Mouse (Mus musculus) monocyte, adult 5-6 weeks (primary cell): ENCODE measurements around the gene Abr. TPM values are rescaled to one million over a fixed set of nuclear protein-coding genes. Genes with fewer than 3 reads are reported as not detected.

Experiments used
- ATAC-seq: fragments of 153-309, 156-312 bp; replicated peaks from 2 replicates; pipeline ENCODE4 v1.8.0; 2017; ENCODE audit warnings: mild to moderate bottlenecking; ENCODE audit not compliant: low TSS enrichment, insufficient number of reproducible peaks, severe bottlenecking, poor library complexity, low FRiP score
- total RNA-seq: library from RNA; stranded (forward); fragments of 200-1000, 200-491, 200-594 nt; gene quantifications from 3 replicates; pipeline ENCODE4 v1.2.3, GENCODE M21; 2017

Abr gene
- total RNA-seq, 1 experiment from 2014 or later, result 129 TPM

DNA sequence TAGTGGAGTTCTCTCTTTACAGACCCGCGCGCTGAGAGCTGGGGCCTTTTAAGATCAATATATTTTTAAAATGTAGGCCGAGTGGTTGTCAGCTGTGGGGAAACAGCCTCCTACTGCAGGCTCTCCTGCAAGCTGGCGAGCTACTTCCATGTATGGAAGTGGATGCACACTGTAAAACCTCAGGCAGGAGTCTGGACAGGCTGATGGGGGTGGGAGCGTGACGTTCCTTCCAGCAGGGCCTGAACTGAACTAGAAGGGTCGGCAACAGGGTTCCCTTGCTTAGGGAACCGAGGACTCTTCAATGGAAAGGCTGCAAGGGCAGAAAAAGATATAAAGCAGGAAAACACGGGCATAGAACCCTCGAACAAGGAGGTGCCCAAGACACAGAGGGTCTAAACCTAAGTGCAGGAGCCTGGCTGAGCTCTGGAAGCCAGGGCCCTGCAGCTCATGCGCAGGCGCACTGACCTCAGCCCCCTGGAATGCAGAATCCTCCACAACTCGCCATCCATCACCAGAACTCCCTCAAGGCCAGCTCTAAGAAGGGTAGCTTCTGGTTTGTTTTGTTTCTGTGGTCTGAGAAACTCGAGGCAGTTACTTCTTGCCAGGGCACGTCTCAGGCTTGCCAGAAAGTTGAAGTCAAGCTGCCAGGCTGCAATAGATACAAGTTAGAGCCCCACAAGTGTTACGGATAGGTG, 247.5 kb downstream of the Abr start:
- ATAC-seq, result no peak

GRCm38 (mm10) chr11:76372534-76372933, 249.6 kb downstream of the Abr start:
- no peak for ATAC-seq

GRCm38 (mm10) chr11:76372120-76372519, 250.0 kb downstream of the Abr start:
- ATAC-seq, result no peak

- ATAC-seq, result no peak
These were observed 251.6 kb downstream of the Abr start for GRCm38 (mm10) chr11:76370491-76370890.

Other genes with a start within 250 kb of the Abr start
- gene Nxn, start 223.2 kb downstream of the Abr start, total RNA-seq, result 1.9 to 5.8 TPM (median 2.8 TPM) in 3 replicates
- 6.4 to 10.2 TPM (median 8.2 TPM) in 3 replicates for gene Timm22, start 215.4 kb downstream of the Abr start, total RNA-seq
- gene Bhlha9, start 50.2 kb upstream of the Abr start, total RNA-seq, result not detected in 3 replicates
- not detected in 3 replicates for gene Trarg1, start 57.5 kb upstream of the Abr start, total RNA-seq
- 43.3 to 103 TPM (median 80.0 TPM) in 3 replicates for gene Gosr1, start 141.3 kb upstream of the Abr start, total RNA-seq
- 37.7 to 55.0 TPM (median 54.1 TPM) in 3 replicates for gene Cpd, start 224.7 kb upstream of the Abr start, total RNA-seq